Mouse (Mus musculus): ENCODE measurements around the gene Gpr68. TPM values are rescaled to one million over a fixed set of nuclear protein-coding genes. Genes with fewer than 3 reads are reported as not detected.

Gpr68 gene
- total and polyA plus RNA-seq, 3 experiments: 0.04 TPM; not detected in 2

GRCm38 (mm10) chr12:100839926-100840325 lies 68.1 kb downstream of the Gpr68 start:
- peak; percentile 18 for DNase-seq (ENCODE audit: low read depth, low spot score)
- H3K9ac ChIP-seq (ENCODE audit: control insufficient read depth, low read depth, low read length, poor library complexity, severe bottlenecking): no peak overlapping the region
- H3K4me1 ChIP-seq (ENCODE audit: control insufficient read depth in 1 of 2, insufficient read depth in 2 of 2, low read length in 2 of 2): peaks cover 0 to 15% of the 10 kb centered on the region in 2 experiments; a peak in 2 of 4 replicates
- no peaks in the 10 kb centered on the region; a peak in 1 of 4 replicates for H3K36me3 ChIP-seq (ENCODE audit: control insufficient read depth in 1 of 2, insufficient read depth in 2 of 2, low read length in 2 of 2)
- no peaks in the 10 kb centered on the region for H3K79me2 ChIP-seq (ENCODE audit: control insufficient read depth, insufficient read depth, low read length, poor library complexity)
- no peaks in the 10 kb centered on the region for H3K9me3 ChIP-seq (replicated peaks; ENCODE audit: insufficient read depth, low read length)
- no peaks in the 10 kb centered on the region for H3K27me3 ChIP-seq (ENCODE audit: control insufficient read depth in 1 of 2, insufficient read depth in 2 of 2, low read length in 2 of 2)
- TF ChIP-seq USF1 (IDR thresholded peaks at IDR 0.05; ENCODE audit: low read depth, low read length) (no peak), MXI1 (IDR thresholded peaks at IDR 0.05; ENCODE audit: low read depth, low read length) (0 out of 2 replicates have a peak, but pooled peaks have one; percentile 21)
- H3K4me3 ChIP-seq (ENCODE audit: control insufficient read depth in 1 of 2, insufficient read depth in 1 of 2, low read depth in 2 of 2, low read length in 2 of 2): no peak overlapping the region
- H3K27ac ChIP-seq (ENCODE audit: control insufficient read depth, low read depth, low read length): no peak overlapping the region

- H3K9ac ChIP-seq (ENCODE audit: control insufficient read depth, low read depth, low read length, poor library complexity, severe bottlenecking): peak overlapping the region; percentile 30; the same call in 1 of the 2 replicates
- peaks cover 0 to 15% of the 10 kb centered on the region in 2 experiments; a peak in 2 of 4 replicates for H3K4me1 ChIP-seq (ENCODE audit: control insufficient read depth in 1 of 2, insufficient read depth in 2 of 2, low read length in 2 of 2)
- H3K27me3 ChIP-seq (ENCODE audit: control insufficient read depth in 1 of 2, insufficient read depth in 2 of 2, low read length in 2 of 2): no peaks in the 10 kb centered on the region
- peak overlapping the region; percentile 27; the same call in 1 of the 2 replicates for H3K27ac ChIP-seq (ENCODE audit: control insufficient read depth, low read depth, low read length)
- no peaks in the 10 kb centered on the region for H3K79me2 ChIP-seq (ENCODE audit: control insufficient read depth, insufficient read depth, low read length, poor library complexity)
- peak; percentile 89 for DNase-seq (ENCODE audit: low read depth, low spot score)
- no peaks in the 10 kb centered on the region for H3K9me3 ChIP-seq (replicated peaks; ENCODE audit: insufficient read depth, low read length)
- H3K4me3 ChIP-seq (ENCODE audit: control insufficient read depth in 1 of 2, insufficient read depth in 1 of 2, low read depth in 2 of 2, low read length in 2 of 2): peak overlapping the region in 1 of 2 experiments; percentile 19; a peak in 1 of 4 replicates
- H3K36me3 ChIP-seq (ENCODE audit: control insufficient read depth in 1 of 2, insufficient read depth in 2 of 2, low read length in 2 of 2): no peaks in the 10 kb centered on the region; a peak in 1 of 4 replicates
- no peak for TF ChIP-seq JUND (IDR thresholded peaks at IDR 0.05; ENCODE audit: low read depth, low read length)
- TF ChIP-seq MYC (IDR thresholded peaks at IDR 0.05; ENCODE audit: low read depth, low read length): 0 out of 2 replicates have a peak, but pooled peaks have one; percentile 47
- TF ChIP-seq TCF12 (IDR thresholded peaks at IDR 0.05; ENCODE audit: low read depth, low read length): peak; percentile 65; the same call in 1 of the 2 replicates
- no peak for TF ChIP-seq NELFE (IDR thresholded peaks at IDR 0.05; ENCODE audit: low read depth, low read length)
- TF ChIP-seq MAFK (IDR thresholded peaks at IDR 0.05; ENCODE audit: borderline replicate concordance, low read depth, low read length): no peak
- peak; percentile 44; the same call in 1 of the 2 replicates for TF ChIP-seq SIN3A (IDR thresholded peaks at IDR 0.05; ENCODE audit: low read length)
- peak; percentile 52; the same call in 1 of the 2 replicates for TF ChIP-seq ETS1 (IDR thresholded peaks at IDR 0.05; ENCODE audit: low read depth, low read length)
- no peak for TF ChIP-seq CHD1 (IDR thresholded peaks at IDR 0.05; ENCODE audit: low read depth, low read length)
- no peak for TF ChIP-seq E2F4 (IDR thresholded peaks at IDR 0.05; ENCODE audit: borderline replicate concordance, low read depth, low read length)
- TF ChIP-seq MXI1 (IDR thresholded peaks at IDR 0.05; ENCODE audit: low read depth, low read length): peak; percentile 31; the same call in 1 of the 2 replicates
- no peak for TF ChIP-seq KAT2A (conservative IDR thresholded peaks at IDR 0.05; ENCODE audit: low read depth, low read length)
- no peak for TF ChIP-seq NRF1 (IDR thresholded peaks at IDR 0.05; ENCODE audit: insufficient read depth, low read depth, low read length, poor library complexity, severe bottlenecking)
- no peak for TF ChIP-seq ZC3H11A (IDR thresholded peaks at IDR 0.05; ENCODE audit: low read depth, low read length)
- TF ChIP-seq POLR2AphosphoS2 (IDR thresholded peaks at IDR 0.05; ENCODE audit: low read length): no peak
- no peak for TF ChIP-seq CTCF (IDR thresholded peaks at IDR 0.05 in 2 of 3, conservative IDR thresholded peaks at IDR 0.05 in 1 of 3; ENCODE audit: control insufficient read depth in 1 of 3, insufficient read depth in 1 of 3, low read depth in 2 of 3, low read length in 3 of 3, poor library complexity in 1 of 3, severe bottlenecking in 1 of 3)
- TF ChIP-seq MEF2A (IDR thresholded peaks at IDR 0.05; ENCODE audit: extremely low read depth, insufficient replicate concordance, low read depth, low read length, poor library complexity, severe bottlenecking): no peak
- 0 out of 2 replicates have a peak, but pooled peaks have one; percentile 10 for TF ChIP-seq TBP (IDR thresholded peaks at IDR 0.05; ENCODE audit: low read depth, low read length)
- peak; percentile 86 for TF ChIP-seq RCOR1 (IDR thresholded peaks at IDR 0.05; ENCODE audit: low read depth, low read length)
- no peak for TF ChIP-seq CHD2 (IDR thresholded peaks at IDR 0.05; ENCODE audit: low read length)
- no peak for TF ChIP-seq POLR2A (IDR thresholded peaks at IDR 0.05; ENCODE audit: control insufficient read depth in 1 of 2, insufficient read depth in 1 of 2, low read depth in 1 of 2, low read length in 2 of 2, poor library complexity in 1 of 2)
- no peak for TF ChIP-seq ZNF384 (IDR thresholded peaks at IDR 0.05; ENCODE audit: low read depth, low read length)
- TF ChIP-seq UBTF (IDR thresholded peaks at IDR 0.05; ENCODE audit: borderline replicate concordance, insufficient read depth, low read depth, low read length): no peak
- TF ChIP-seq ELF1 (IDR thresholded peaks at IDR 0.05; ENCODE audit: low read depth, low read length): no peak
- TF ChIP-seq TAL1 (IDR thresholded peaks at IDR 0.05; ENCODE audit: low read length): peak; percentile 42
- no peak for TF ChIP-seq ZKSCAN1 (IDR thresholded peaks at IDR 0.05; ENCODE audit: low read depth, low read length)
- TF ChIP-seq MYB (IDR thresholded peaks at IDR 0.05; ENCODE audit: low read depth, low read length): no peak; the same call in 1 of the 2 replicates
- 0 out of 2 replicates have a peak, but pooled peaks have one; percentile 30 for TF ChIP-seq MAZ (IDR thresholded peaks at IDR 0.05; ENCODE audit: low read depth, low read length)
- peak; percentile 85 for TF ChIP-seq USF1 (IDR thresholded peaks at IDR 0.05; ENCODE audit: low read depth, low read length)
- no peak for TF ChIP-seq HCFC1 (IDR thresholded peaks at IDR 0.05; ENCODE audit: low read depth, low read length)
- TF ChIP-seq MAX (IDR thresholded peaks at IDR 0.05; ENCODE audit: low read length): peak; percentile 53
These were observed 68.9 kb downstream of the Gpr68 start for GRCm38 (mm10) chr12:100839079-100839600.

All from MEL (cell line).